Mouse (Mus musculus): ENCODE results near the gene Tle3. TPM values are rescaled to one million over a fixed set of nuclear protein-coding genes. Genes with fewer than 3 reads are reported as not detected.

Tle3 gene
- polyA plus RNA-seq, 1 experiment = 121 TPM

DNA sequence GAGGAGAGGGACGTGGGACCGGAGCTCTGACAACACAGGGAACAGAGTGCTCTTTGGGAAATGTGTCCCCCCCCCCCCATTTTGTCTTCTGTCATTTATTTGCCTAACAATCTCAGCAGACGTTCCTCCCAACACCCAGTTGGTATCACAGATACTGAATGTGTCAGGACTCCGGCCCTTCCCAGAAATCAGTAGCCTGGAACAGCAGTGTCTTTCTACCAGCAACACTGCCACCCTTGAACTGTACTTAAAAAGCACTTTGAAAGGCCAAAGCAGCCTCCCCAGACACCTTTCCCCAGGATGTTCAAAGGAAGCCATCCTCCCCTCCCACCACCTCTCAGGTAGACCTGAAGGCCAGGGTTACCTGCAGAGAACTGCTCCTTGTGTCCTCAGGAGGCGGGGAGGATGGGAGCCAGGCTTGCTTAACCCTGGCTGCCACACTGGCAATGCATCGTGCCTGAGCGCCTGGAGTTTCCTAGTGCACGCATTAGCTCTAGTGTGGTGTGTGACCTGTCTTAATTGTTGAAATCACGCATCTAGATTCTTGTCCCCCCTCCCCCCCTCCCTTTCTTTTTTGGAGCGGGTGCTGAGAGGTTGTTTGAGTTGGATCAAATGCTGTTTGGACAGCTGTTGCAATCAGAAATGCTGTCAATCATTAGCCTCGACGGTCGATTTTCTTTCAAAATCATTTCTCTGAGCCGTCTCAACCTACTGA is 16.7 kb downstream of the Tle3 start:
- no peak for DNase-seq (ENCODE audit: low read depth)
- TF ChIP-seq POLR2A (IDR thresholded peaks at IDR 0.05; ENCODE audit: borderline replicate concordance, extremely low read depth, insufficient read depth, insufficient read length, poor library complexity, severe bottlenecking) (no peak), CTCF (IDR thresholded peaks at IDR 0.05; ENCODE audit: borderline replicate concordance, extremely low read depth, insufficient read depth, insufficient read length) (no peak)

- no peak for DNase-seq (ENCODE audit: low read depth)
- TF ChIP-seq CTCF (IDR thresholded peaks at IDR 0.05; ENCODE audit: borderline replicate concordance, extremely low read depth, insufficient read depth, insufficient read length) = no peak
- no peak for TF ChIP-seq POLR2A (IDR thresholded peaks at IDR 0.05; ENCODE audit: borderline replicate concordance, extremely low read depth, insufficient read depth, insufficient read length, poor library complexity, severe bottlenecking)
Observed at GRCm38 (mm10) chr9:61389404-61389701, 17.2 kb downstream of the Tle3 start.

DNA sequence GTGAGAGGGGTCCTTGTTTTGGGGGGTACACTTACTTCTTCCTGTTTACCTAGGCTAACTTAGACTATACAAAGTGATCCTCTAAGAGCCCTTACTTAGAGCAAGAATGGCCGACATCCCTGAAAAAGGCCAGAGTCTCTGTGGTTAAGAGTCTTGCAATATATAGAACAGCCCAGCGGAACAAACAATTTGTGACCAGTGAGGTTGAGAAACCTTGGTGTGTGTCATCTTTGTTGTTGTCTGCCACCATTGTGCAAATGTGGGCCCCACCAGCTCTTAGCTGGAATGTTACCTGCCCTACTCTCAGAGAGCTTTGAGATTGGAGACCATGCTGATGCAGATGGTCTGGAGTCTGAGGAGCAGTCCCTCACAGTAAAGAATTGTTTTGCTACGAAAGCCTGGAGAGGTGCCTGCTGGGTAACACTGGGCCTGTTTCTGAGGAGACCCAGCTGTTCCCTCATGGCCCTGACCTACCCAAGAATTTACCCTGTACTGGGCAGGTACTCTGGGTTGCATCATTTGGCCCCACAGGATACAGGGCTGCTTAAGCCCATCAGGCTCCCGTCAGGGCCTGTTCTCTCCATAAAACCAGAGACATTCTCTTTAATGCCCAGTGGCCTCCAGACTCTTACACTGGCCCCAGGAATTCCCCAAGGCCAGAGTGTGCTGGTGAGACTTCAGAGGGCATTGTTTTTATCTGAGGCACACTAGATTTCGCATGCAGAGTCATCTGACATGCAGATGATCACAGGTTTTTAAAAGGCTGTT is 19.6 kb downstream of the Tle3 start:
- no peak for TF ChIP-seq POLR2A (IDR thresholded peaks at IDR 0.05; ENCODE audit: borderline replicate concordance, extremely low read depth, insufficient read depth, insufficient read length, poor library complexity, severe bottlenecking)
- DNase-seq (ENCODE audit: low read depth) = no peak

DNA sequence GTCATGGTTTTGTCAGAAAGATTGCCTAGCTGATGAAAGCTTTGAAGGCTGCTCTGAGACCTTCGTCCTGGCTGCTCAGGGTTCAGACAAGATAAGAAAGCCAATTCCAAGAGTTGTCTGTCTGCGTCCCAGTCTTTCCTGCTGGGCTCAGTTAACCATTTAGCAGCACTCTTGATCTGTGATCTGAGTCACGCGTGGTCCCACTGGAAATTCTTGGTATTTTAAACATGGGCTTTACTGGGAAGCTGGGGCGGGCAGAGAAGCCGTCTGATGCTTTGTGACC is 20.1 kb downstream of the Tle3 start:
- TF ChIP-seq POLR2A (IDR thresholded peaks at IDR 0.05; ENCODE audit: borderline replicate concordance, extremely low read depth, insufficient read depth, insufficient read length, poor library complexity, severe bottlenecking) (no peak), CTCF (IDR thresholded peaks at IDR 0.05; ENCODE audit: borderline replicate concordance, extremely low read depth, insufficient read depth, insufficient read length) (no peak)

GRCm38 (mm10) chr9:61393161-61393560 is 21.0 kb downstream of the Tle3 start:
- DNase-seq (ENCODE audit: low read depth) = no peak
- no peak for TF ChIP-seq POLR2A (IDR thresholded peaks at IDR 0.05; ENCODE audit: borderline replicate concordance, extremely low read depth, insufficient read depth, insufficient read length, poor library complexity, severe bottlenecking)
- TF ChIP-seq CTCF (IDR thresholded peaks at IDR 0.05; ENCODE audit: borderline replicate concordance, extremely low read depth, insufficient read depth, insufficient read length) = no peak

More for the DNA sequence above, 20.1 kb downstream of the Tle3 start:
- no peak for DNase-seq (ENCODE audit: low read depth)

DNA sequence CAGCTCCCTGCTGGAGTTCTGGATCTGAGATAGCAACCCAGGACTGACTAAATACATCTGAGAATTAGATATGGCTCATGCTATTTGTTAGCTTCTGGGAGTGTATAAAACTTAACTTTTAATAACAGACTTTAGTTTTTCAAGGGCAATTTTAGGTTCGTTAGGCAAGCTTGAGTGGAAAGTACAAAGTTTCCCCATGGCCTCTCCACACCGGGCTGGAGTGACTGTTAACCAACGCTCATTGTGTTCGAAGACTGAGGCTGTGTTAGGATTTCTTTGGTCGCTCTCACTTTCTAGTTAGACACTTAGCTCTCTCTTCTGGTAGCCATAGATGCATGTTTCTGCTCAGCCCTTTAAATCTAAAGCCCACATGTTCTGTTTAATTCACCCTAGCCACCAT is 21.7 kb downstream of the Tle3 start:
- TF ChIP-seq POLR2A (IDR thresholded peaks at IDR 0.05; ENCODE audit: borderline replicate concordance, extremely low read depth, insufficient read depth, insufficient read length, poor library complexity, severe bottlenecking) (no peak), CTCF (IDR thresholded peaks at IDR 0.05; ENCODE audit: borderline replicate concordance, extremely low read depth, insufficient read depth, insufficient read length) (no peak)
- no peak for DNase-seq (ENCODE audit: low read depth)

GRCm38 (mm10) chr9:61395071-61395470 is 22.9 kb downstream of the Tle3 start:
- TF ChIP-seq POLR2A (IDR thresholded peaks at IDR 0.05; ENCODE audit: borderline replicate concordance, extremely low read depth, insufficient read depth, insufficient read length, poor library complexity, severe bottlenecking) = no peak
- no peak for TF ChIP-seq CTCF (IDR thresholded peaks at IDR 0.05; ENCODE audit: borderline replicate concordance, extremely low read depth, insufficient read depth, insufficient read length)
- DNase-seq (ENCODE audit: low read depth) = no peak

- DNase-seq (ENCODE audit: low read depth) = peak; percentile 92
- TF ChIP-seq CTCF (IDR thresholded peaks at IDR 0.05; ENCODE audit: borderline replicate concordance, extremely low read depth, insufficient read depth, insufficient read length) (no peak), POLR2A (IDR thresholded peaks at IDR 0.05; ENCODE audit: borderline replicate concordance, extremely low read depth, insufficient read depth, insufficient read length, poor library complexity, severe bottlenecking) (no peak)
Observed at GRCm38 (mm10) chr9:61396474-61396873, 24.3 kb downstream of the Tle3 start.

DNA sequence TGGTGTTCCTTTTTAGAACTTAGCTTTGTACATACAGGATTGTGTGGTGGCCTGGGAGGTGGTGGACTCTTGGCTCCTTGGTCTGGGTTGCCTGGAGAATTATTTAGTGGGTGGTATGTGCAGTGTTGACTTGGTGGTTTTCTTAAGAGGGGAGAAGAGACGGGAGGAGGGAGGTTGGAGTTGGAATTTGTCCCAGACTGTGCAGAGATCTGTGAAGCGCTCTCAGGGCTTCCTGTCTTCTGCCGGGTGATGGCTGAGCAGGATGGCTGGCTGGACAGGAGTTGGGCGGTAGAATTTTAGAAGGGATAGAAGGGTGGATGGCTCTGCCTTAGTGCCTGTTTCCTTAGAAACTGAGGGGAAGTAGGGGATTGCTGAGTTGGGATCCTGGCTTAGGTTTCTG is 25.0 kb downstream of the Tle3 start:
- DNase-seq (ENCODE audit: low read depth) = no peak

DNA sequence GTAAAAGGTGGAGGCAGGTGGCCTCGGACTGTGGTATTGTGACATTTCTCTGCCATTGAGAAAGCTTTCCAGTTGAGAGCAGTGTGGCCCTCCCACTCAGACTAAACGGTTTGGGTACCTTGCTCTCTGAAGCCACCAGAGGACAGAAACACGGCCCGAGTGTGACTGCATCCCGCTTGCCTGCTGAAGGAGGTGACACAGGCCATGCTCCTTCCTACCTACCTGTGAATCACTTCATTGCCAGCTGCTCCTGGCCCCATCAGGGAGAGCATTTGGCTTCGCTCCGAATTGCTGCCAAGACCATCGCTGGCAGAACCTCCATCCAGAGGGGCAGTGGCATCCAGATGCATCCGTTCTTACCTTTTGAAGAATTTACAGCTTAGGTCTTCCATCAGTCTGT is 26.0 kb downstream of the Tle3 start:
- DNase-seq (ENCODE audit: low read depth) = no peak
- TF ChIP-seq POLR2A (IDR thresholded peaks at IDR 0.05; ENCODE audit: borderline replicate concordance, extremely low read depth, insufficient read depth, insufficient read length, poor library complexity, severe bottlenecking) = no peak
- TF ChIP-seq CTCF (IDR thresholded peaks at IDR 0.05; ENCODE audit: borderline replicate concordance, extremely low read depth, insufficient read depth, insufficient read length) = no peak

More for the DNA sequence above, 25.0 kb downstream of the Tle3 start:
- TF ChIP-seq CTCF (IDR thresholded peaks at IDR 0.05; ENCODE audit: borderline replicate concordance, extremely low read depth, insufficient read depth, insufficient read length) = no peak
- no peak for TF ChIP-seq POLR2A (IDR thresholded peaks at IDR 0.05; ENCODE audit: borderline replicate concordance, extremely low read depth, insufficient read depth, insufficient read length, poor library complexity, severe bottlenecking)

GRCm38 (mm10) chr9:61400132-61400531 is 28.0 kb downstream of the Tle3 start:
- DNase-seq (ENCODE audit: low read depth) = no peak
- TF ChIP-seq POLR2A (IDR thresholded peaks at IDR 0.05; ENCODE audit: borderline replicate concordance, extremely low read depth, insufficient read depth, insufficient read length, poor library complexity, severe bottlenecking) = no peak
- no peak for TF ChIP-seq CTCF (IDR thresholded peaks at IDR 0.05; ENCODE audit: borderline replicate concordance, extremely low read depth, insufficient read depth, insufficient read length)

- TF ChIP-seq CTCF (IDR thresholded peaks at IDR 0.05; ENCODE audit: borderline replicate concordance, extremely low read depth, insufficient read depth, insufficient read length) (no peak), POLR2A (IDR thresholded peaks at IDR 0.05; ENCODE audit: borderline replicate concordance, extremely low read depth, insufficient read depth, insufficient read length, poor library complexity, severe bottlenecking) (no peak)
- no peak for DNase-seq (ENCODE audit: low read depth)
Observed at GRCm38 (mm10) chr9:61401664-61402063, 29.5 kb downstream of the Tle3 start.

All from brain, embryonic 14.5 days (tissue).